Mouse (Mus musculus): ENCODE results near the gene Ldhal6b. TPM values are rescaled to one million over a fixed set of nuclear protein-coding genes. Genes with fewer than 3 reads are reported as not detected.

The Ldhal6b gene
- polyA plus RNA-seq, 1 experiment from 2014 or later: not detected

DNA sequence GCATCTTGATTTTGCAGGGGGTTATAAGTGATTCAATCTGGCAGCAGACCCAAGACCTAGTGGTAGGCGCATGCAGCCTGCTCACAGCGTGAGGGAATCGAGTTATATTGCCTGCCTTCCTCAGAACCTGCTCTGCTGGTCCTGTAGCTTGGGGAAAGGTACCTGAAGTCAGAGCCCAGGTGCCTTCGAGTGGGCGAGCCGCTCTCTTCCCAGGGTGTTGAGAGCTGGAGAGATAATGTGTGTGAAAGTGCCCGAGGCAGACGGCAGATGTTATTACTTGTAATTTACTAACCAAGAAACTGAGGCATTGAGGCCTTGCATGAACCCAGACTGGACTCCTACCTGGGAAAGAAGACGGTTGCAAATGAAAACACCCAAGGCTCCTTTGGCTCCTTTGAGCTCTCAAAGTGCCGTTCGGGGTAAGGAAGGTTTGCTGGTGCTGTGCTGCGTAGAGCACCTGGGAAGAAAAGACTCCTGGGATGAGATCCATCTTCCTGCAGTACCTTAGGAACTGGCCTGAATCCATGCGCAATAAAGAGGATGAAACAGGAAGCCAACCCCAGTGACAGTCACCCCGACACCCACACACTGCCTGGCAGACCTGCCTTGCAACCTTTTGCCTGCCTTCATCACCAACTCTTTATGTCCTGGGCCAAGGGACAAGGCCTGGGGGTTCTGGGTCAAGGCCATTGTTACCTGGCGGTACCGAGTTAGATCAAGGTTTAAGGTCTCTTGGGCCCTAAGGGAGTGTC lies 22.9 kb downstream of the Ldhal6b start:
- Histone ChIP-seq H3K27ac (ENCODE audit: low read depth, low read length) (no peak overlapping the region), H3K27me3 (replicated peaks; ENCODE audit: control insufficient read depth, insufficient read depth, low read length) (no peaks in the 10 kb centered on the region), H3K9me3 (ENCODE audit: control insufficient read depth) (no peaks in the 10 kb centered on the region), H3K4me2 (replicated peaks; ENCODE audit: low read depth) (no peak overlapping the region), H3K4me3 (ENCODE audit: low read depth, low read length) (no peak overlapping the region), H3K36me3 (ENCODE audit: control insufficient read depth, insufficient read depth) (no peaks in the 10 kb centered on the region), H3K4me1 (replicated peaks; ENCODE audit: control insufficient read depth, insufficient read depth, low read length) (no peaks in the 10 kb centered on the region), H3K9ac (ENCODE audit: low read depth, low read length) (no peak overlapping the region)
- WGBS: 76% methylated on average over 16 of the region's 16 CpGs
- TF ChIP-seq CTCF (IDR thresholded peaks at IDR 0.05; ENCODE audit: low read depth): no peak
- no peak for ATAC-seq

DNA sequence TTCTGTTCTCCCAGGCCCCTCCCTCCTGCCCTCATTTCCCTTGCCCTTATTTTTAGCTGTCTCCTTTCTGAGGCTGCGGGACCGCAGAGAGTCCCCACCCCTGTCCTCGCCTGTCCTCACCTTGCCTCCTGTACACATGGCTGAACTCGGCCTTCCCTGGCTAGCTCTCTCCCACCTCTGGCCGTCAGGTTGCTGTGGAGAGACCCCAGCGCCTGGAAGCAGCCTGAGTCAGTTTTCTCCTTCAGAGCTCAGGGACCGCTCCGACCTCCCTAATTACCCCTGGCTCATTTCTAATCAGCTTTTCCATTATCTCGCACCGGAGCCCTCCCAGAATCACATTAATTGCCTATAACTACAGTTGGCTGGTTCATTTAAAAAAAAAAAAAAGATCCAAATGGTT lies 27.9 kb downstream of the Ldhal6b start:
- Histone ChIP-seq H3K9ac (ENCODE audit: low read depth, low read length) (no peak overlapping the region), H3K9me3 (ENCODE audit: control insufficient read depth) (no peaks in the 10 kb centered on the region), H3K4me1 (replicated peaks; ENCODE audit: control insufficient read depth, insufficient read depth, low read length) (no peaks in the 10 kb centered on the region), H3K36me3 (ENCODE audit: control insufficient read depth, insufficient read depth) (no peaks in the 10 kb centered on the region), H3K27ac (ENCODE audit: low read depth, low read length) (no peak overlapping the region), H3K4me2 (replicated peaks; ENCODE audit: low read depth) (no peak overlapping the region), H3K27me3 (replicated peaks; ENCODE audit: control insufficient read depth, insufficient read depth, low read length) (no peaks in the 10 kb centered on the region), H3K4me3 (ENCODE audit: low read depth, low read length) (no peak overlapping the region)
- TF ChIP-seq CTCF (IDR thresholded peaks at IDR 0.05; ENCODE audit: low read depth): no peak
- ATAC-seq: no peak
- WGBS: 65% methylated on average over 10 of the region's 10 CpGs

DNA sequence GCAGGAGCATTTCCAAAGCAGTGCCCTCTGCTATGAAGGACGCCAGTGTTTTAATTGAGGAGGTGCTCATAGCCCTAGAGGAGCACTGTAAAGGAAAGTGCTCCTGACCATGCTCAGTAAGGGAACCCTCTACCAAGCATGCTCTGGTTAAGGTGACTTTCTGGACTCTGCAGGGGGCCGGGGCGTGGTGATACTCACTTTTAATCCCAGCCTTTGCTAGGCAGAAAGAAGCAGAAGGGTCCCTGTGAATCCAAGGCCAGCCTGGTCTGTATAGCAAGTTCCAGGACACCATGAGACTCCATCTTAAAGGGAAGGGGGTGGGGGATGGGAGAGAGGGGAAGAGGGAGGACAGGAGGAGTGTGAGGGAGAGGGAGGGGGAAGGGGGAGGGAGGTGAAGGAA lies 30.2 kb downstream of the Ldhal6b start:
- Histone ChIP-seq H3K4me2 (replicated peaks; ENCODE audit: low read depth) (no peak overlapping the region), H3K9ac (ENCODE audit: low read depth, low read length) (no peak overlapping the region), H3K36me3 (ENCODE audit: control insufficient read depth, insufficient read depth) (no peaks in the 10 kb centered on the region), H3K27ac (ENCODE audit: low read depth, low read length) (no peak overlapping the region), H3K4me3 (ENCODE audit: low read depth, low read length) (no peak overlapping the region), H3K4me1 (replicated peaks; ENCODE audit: control insufficient read depth, insufficient read depth, low read length) (no peaks in the 10 kb centered on the region), H3K27me3 (replicated peaks; ENCODE audit: control insufficient read depth, insufficient read depth, low read length) (no peaks in the 10 kb centered on the region), H3K9me3 (ENCODE audit: control insufficient read depth) (no peaks in the 10 kb centered on the region)
- no peak for TF ChIP-seq CTCF (IDR thresholded peaks at IDR 0.05; ENCODE audit: low read depth)
- WGBS: 80% methylated on average over 3 of the region's 3 CpGs
- ATAC-seq: no peak

GRCm38 (mm10) chr17:5386885-5387545 lies 31.6 kb downstream of the Ldhal6b start:
- no peaks in the 10 kb centered on the region for H3K27me3 ChIP-seq (replicated peaks; ENCODE audit: control insufficient read depth, insufficient read depth, low read length)
- no peak for ATAC-seq
- H3K4me1 ChIP-seq (replicated peaks; ENCODE audit: control insufficient read depth, insufficient read depth, low read length): no peaks in the 10 kb centered on the region
- H3K27ac ChIP-seq (ENCODE audit: low read depth, low read length): no peak overlapping the region
- H3K9me3 ChIP-seq (ENCODE audit: control insufficient read depth): no peaks in the 10 kb centered on the region
- H3K36me3 ChIP-seq (ENCODE audit: control insufficient read depth, insufficient read depth): no peaks in the 10 kb centered on the region
- 81% methylated on average over 12 of the region's 12 CpGs for WGBS
- no peak overlapping the region for H3K9ac ChIP-seq (ENCODE audit: low read depth, low read length)
- no peak overlapping the region for H3K4me3 ChIP-seq (ENCODE audit: low read depth, low read length)
- TF ChIP-seq CTCF (IDR thresholded peaks at IDR 0.05; ENCODE audit: low read depth): no peak
- H3K4me2 ChIP-seq (replicated peaks; ENCODE audit: low read depth): no peak overlapping the region

GRCm38 (mm10) chr17:5385694-5386093 lies 32.9 kb downstream of the Ldhal6b start:
- Histone ChIP-seq H3K36me3 (ENCODE audit: control insufficient read depth, insufficient read depth) (no peaks in the 10 kb centered on the region), H3K9me3 (ENCODE audit: control insufficient read depth) (no peaks in the 10 kb centered on the region), H3K9ac (ENCODE audit: low read depth, low read length) (no peak overlapping the region), H3K4me1 (replicated peaks; ENCODE audit: control insufficient read depth, insufficient read depth, low read length) (no peaks in the 10 kb centered on the region), H3K4me3 (ENCODE audit: low read depth, low read length) (no peak overlapping the region), H3K4me2 (replicated peaks; ENCODE audit: low read depth) (no peak overlapping the region), H3K27me3 (replicated peaks; ENCODE audit: control insufficient read depth, insufficient read depth, low read length) (no peaks in the 10 kb centered on the region), H3K27ac (ENCODE audit: low read depth, low read length) (no peak overlapping the region)
- ATAC-seq: no peak
- WGBS: 78% methylated on average over 1 of the region's 1 CpGs
- TF ChIP-seq CTCF (IDR thresholded peaks at IDR 0.05; ENCODE audit: low read depth): no peak

GRCm38 (mm10) chr17:5377930-5378310 lies 40.6 kb downstream of the Ldhal6b start:
- Histone ChIP-seq H3K4me1 (replicated peaks; ENCODE audit: control insufficient read depth, insufficient read depth, low read length) (no peaks in the 10 kb centered on the region), H3K4me3 (ENCODE audit: low read depth, low read length) (no peak overlapping the region), H3K9ac (ENCODE audit: low read depth, low read length) (no peak overlapping the region), H3K27me3 (replicated peaks; ENCODE audit: control insufficient read depth, insufficient read depth, low read length) (no peaks in the 10 kb centered on the region), H3K36me3 (ENCODE audit: control insufficient read depth, insufficient read depth) (no peaks in the 10 kb centered on the region), H3K27ac (ENCODE audit: low read depth, low read length) (no peak overlapping the region), H3K4me2 (replicated peaks; ENCODE audit: low read depth) (no peak overlapping the region), H3K9me3 (ENCODE audit: control insufficient read depth) (no peaks in the 10 kb centered on the region)
- no peak for TF ChIP-seq CTCF (IDR thresholded peaks at IDR 0.05; ENCODE audit: low read depth)
- ATAC-seq: no peak
- 25% methylated on average over 7 of the region's 7 CpGs for WGBS
